ENCODE assay signal across 9 mouse cellular contexts in genomic region chr6:146978691-146979114, GRCm38 (mm10). TPM values are rescaled to one million over a fixed set of nuclear protein-coding genes. Genes with fewer than 3 reads are reported as not detected.
DNase-seq lines count a peak whose midpoint lies in the region; ATAC-seq and TF ChIP-seq lines count a peak whose summit lies in the region.
"Had no signal": no experiment of that assay in that cellular context is flagged by ENCODE, and none has a peak within 500 bp of the region (broad histone marks: within the 10 kb centered on the region; RNA-seq: fewer than 3 reads in every experiment).

No protein-coding gene starts in this region.

- H3K27me3 ChIP-seq in hindbrain, embryonic 14.5 days (ENCODE audit: control insufficient read depth, insufficient read depth, low read length) = no peaks in the 10 kb centered on the region
- H3K27me3 ChIP-seq in hindbrain, embryonic 12.5 days = no peaks in the 10 kb centered on the region
- H3K27me3 ChIP-seq in heart, embryonic 12.5 days (replicated peaks) = no peaks in the 10 kb centered on the region
- H3K27me3 ChIP-seq in lung, embryonic 14.5 days (ENCODE audit: insufficient read depth, low read length) = no peaks in the 10 kb centered on the region
- no peaks in the 10 kb centered on the region; the same call in 1 of the 2 replicates for H3K27me3 ChIP-seq in neural tube, embryonic 15.5 days (replicated peaks)
- H3K27me3 ChIP-seq: forebrain, embryonic 13.5 days had no signal

- H3K36me3 ChIP-seq in hindbrain, embryonic 14.5 days (replicated peaks; ENCODE audit: control insufficient read depth, insufficient read depth) = no peaks in the 10 kb centered on the region
- no peaks in the 10 kb centered on the region for H3K36me3 ChIP-seq in hindbrain, embryonic 12.5 days
- H3K36me3 ChIP-seq in heart, embryonic 12.5 days = peaks cover 25% of the 10 kb centered on the region
- H3K36me3 ChIP-seq in lung, embryonic 14.5 days (ENCODE audit: insufficient read depth) = peaks cover 12% of the 10 kb centered on the region; the same call in 1 of the 2 replicates
- H3K36me3 ChIP-seq in neural tube, embryonic 15.5 days = no peaks in the 10 kb centered on the region

- H3K4me2 ChIP-seq in hindbrain, embryonic 14.5 days (replicated peaks) = no peak overlapping the region
- H3K4me2 ChIP-seq in hindbrain, embryonic 12.5 days (replicated peaks) = no peak overlapping the region
- H3K4me2 ChIP-seq in heart, embryonic 12.5 days = no peak overlapping the region
- H3K4me2 ChIP-seq in lung, embryonic 14.5 days = no peak overlapping the region; the same call in 1 of the 2 replicates
- H3K4me2 ChIP-seq in neural tube, embryonic 15.5 days = no peak overlapping the region
- H3K4me2 ChIP-seq: forebrain, embryonic 13.5 days had no signal

- ATAC-seq in hindbrain, embryonic 14.5 days (ENCODE audit: low FRiP score) = no peak
- no peak for ATAC-seq in hindbrain, embryonic 12.5 days (ENCODE audit: low FRiP score)
- ATAC-seq in heart, embryonic 12.5 days (ENCODE audit: insufficient number of reproducible peaks, low FRiP score) = no peak
- ATAC-seq in lung, embryonic 14.5 days (ENCODE audit: insufficient read depth) = peak; percentile 26; the same call in 1 of the 2 replicates
- no peak for ATAC-seq in neural tube, embryonic 15.5 days (ENCODE audit: low FRiP score)
- ATAC-seq: forebrain, embryonic 13.5 days had no signal

- TF ChIP-seq CTCF in lung, embryonic 14.5 days (IDR thresholded peaks at IDR 0.05; ENCODE audit: low read depth) = peak; percentile 63

- peak; percentile 54 for DNase-seq in hindbrain, embryonic 14.5 days (ENCODE audit: low spot score)
- DNase-seq in MN1 (ENCODE audit: low spot score) = peak; percentile 14
- peak; percentile 67 for DNase-seq in lung, embryonic 14.5 days
- no peak for DNase-seq in left cerebral cortex, adult 9 months (ENCODE audit: low spot score in 2 of 2)
- DNase-seq in right cerebral cortex, postnatal 10 days (ENCODE audit: low spot score in 2 of 2) = no peak

- H3K4me3 ChIP-seq in hindbrain, embryonic 14.5 days (replicated peaks; ENCODE audit: low read length) = no peak overlapping the region
- H3K4me3 ChIP-seq in hindbrain, embryonic 12.5 days = no peak overlapping the region
- no peak overlapping the region for H3K4me3 ChIP-seq in heart, embryonic 12.5 days
- no peak overlapping the region for H3K4me3 ChIP-seq in lung, embryonic 14.5 days (ENCODE audit: low read depth, low read length)
- H3K4me3 ChIP-seq in neural tube, embryonic 15.5 days (replicated peaks) = no peak overlapping the region
- H3K4me3 ChIP-seq: forebrain, embryonic 13.5 days had no signal

- H3K9ac ChIP-seq in hindbrain, embryonic 14.5 days = no peak overlapping the region
- no peak overlapping the region for H3K9ac ChIP-seq in hindbrain, embryonic 12.5 days
- no peak overlapping the region for H3K9ac ChIP-seq in heart, embryonic 12.5 days
- H3K9ac ChIP-seq in lung, embryonic 14.5 days = no peak overlapping the region
- no peak overlapping the region for H3K9ac ChIP-seq in neural tube, embryonic 15.5 days (replicated peaks)
- H3K9ac ChIP-seq: forebrain, embryonic 13.5 days had no signal

- no peaks in the 10 kb centered on the region for H3K9me3 ChIP-seq in hindbrain, embryonic 14.5 days (ENCODE audit: control insufficient read depth, low read length)
- H3K9me3 ChIP-seq in hindbrain, embryonic 12.5 days (replicated peaks) = no peaks in the 10 kb centered on the region
- no peaks in the 10 kb centered on the region for H3K9me3 ChIP-seq in heart, embryonic 12.5 days (replicated peaks)
- no peaks in the 10 kb centered on the region for H3K9me3 ChIP-seq in lung, embryonic 14.5 days (ENCODE audit: low read depth, low read length)
- no peaks in the 10 kb centered on the region for H3K9me3 ChIP-seq in neural tube, embryonic 15.5 days (replicated peaks)
- H3K9me3 ChIP-seq: forebrain, embryonic 13.5 days had no signal

- 70% methylated on average over 5 of the region's 5 CpGs for WGBS in hindbrain, embryonic 14.5 days
- WGBS in hindbrain, embryonic 12.5 days = 62% methylated on average over 5 of the region's 5 CpGs
- 53% methylated on average over 5 of the region's 5 CpGs for WGBS in heart, embryonic 12.5 days
- WGBS in lung, embryonic 14.5 days = 36% methylated on average over 5 of the region's 5 CpGs
- 55% methylated on average over 5 of the region's 5 CpGs for WGBS in neural tube, embryonic 15.5 days

- H3K27ac ChIP-seq in hindbrain, embryonic 14.5 days = no peak overlapping the region
- H3K27ac ChIP-seq in hindbrain, embryonic 12.5 days = no peak overlapping the region
- peak overlapping the region; percentile 89; the same call in 1 of the 2 replicates for H3K27ac ChIP-seq in heart, embryonic 12.5 days (ENCODE audit: poor library complexity, severe bottlenecking)
- peak overlapping the region; percentile 82 for H3K27ac ChIP-seq in lung, embryonic 14.5 days (ENCODE audit: low read depth)
- H3K27ac ChIP-seq in neural tube, embryonic 15.5 days (replicated peaks) = no peak overlapping the region
- H3K27ac ChIP-seq: forebrain, embryonic 13.5 days had no signal

- peaks cover 8% of the 10 kb centered on the region; the same call in 1 of the 2 replicates for H3K4me1 ChIP-seq in hindbrain, embryonic 14.5 days (replicated peaks; ENCODE audit: control insufficient read depth, insufficient read depth, low read length)
- peaks cover 3% of the 10 kb centered on the region; the same call in 1 of the 2 replicates for H3K4me1 ChIP-seq in hindbrain, embryonic 12.5 days
- H3K4me1 ChIP-seq in heart, embryonic 12.5 days (replicated peaks) = peaks cover 49% of the 10 kb centered on the region
- H3K4me1 ChIP-seq in lung, embryonic 14.5 days (ENCODE audit: insufficient read depth) = 0 out of 2 replicates have a peak, but pooled peaks cover 7% of the 10 kb centered on the region
- H3K4me1 ChIP-seq in neural tube, embryonic 15.5 days = 0 out of 2 replicates have a peak, but pooled peaks cover 3% of the 10 kb centered on the region

RNA-seq across cellular contexts. Expression of gene 1700034J05Rik, which starts 24.5 kb away (rescaled TPM):
- polyA plus RNA-seq in hindbrain, embryonic 14.5 days (2014; fragmentation: Nextera tagmentation; extraction: Ambion mirVana) = 0.12 TPM in 1 of 2 replicates, not detected in the other
- 0.10 and 0.13 TPM in 2 replicates for polyA plus RNA-seq in hindbrain, embryonic 12.5 days (2016; fragmentation: Nextera tagmentation; extraction: Ambion mirVana)
- 0.17 and 0.23 TPM in 2 replicates for polyA plus RNA-seq in heart, embryonic 12.5 days (2016; fragmentation: Nextera tagmentation; extraction: Ambion mirVana)
- 0.21 and 0.39 TPM in 2 replicates for polyA plus RNA-seq in lung, embryonic 14.5 days (2014; fragmentation: Nextera tagmentation; extraction: Ambion mirVana)
- not detected in 2 replicates for polyA plus RNA-seq in neural tube, embryonic 15.5 days (2015; fragmentation: Nextera tagmentation; extraction: Ambion mirVana)

RNA-seq across cellular contexts. Expression of gene Rep15, which starts 53.7 kb away (rescaled TPM):
- 0.50 and 0.65 TPM in 2 replicates for polyA plus RNA-seq in hindbrain, embryonic 14.5 days (2014; fragmentation: Nextera tagmentation; extraction: Ambion mirVana)
- polyA plus RNA-seq in hindbrain, embryonic 12.5 days (2016; fragmentation: Nextera tagmentation; extraction: Ambion mirVana) = 0.50 and 0.90 TPM in 2 replicates
- 0.83 and 1.1 TPM in 2 replicates for polyA plus RNA-seq in heart, embryonic 12.5 days (2016; fragmentation: Nextera tagmentation; extraction: Ambion mirVana)
- polyA plus RNA-seq in lung, embryonic 14.5 days (2014; fragmentation: Nextera tagmentation; extraction: Ambion mirVana) = 1.1 TPM in 2 replicates
- polyA plus RNA-seq in neural tube, embryonic 15.5 days (2015; fragmentation: Nextera tagmentation; extraction: Ambion mirVana) = 0.88 and 0.95 TPM in 2 replicates

Comparison
In these comparisons a context has a peak if more than half of its experiments do, and no peak if none do; other contexts are left out.
1. DNase-seq: peak in hindbrain, embryonic 14.5 days (single experiment), MN1 (single experiment) and lung, embryonic 14.5 days (single experiment); none in left cerebral cortex, adult 9 months (0 of 2) and right cerebral cortex, postnatal 10 days (0 of 2).
2. H3K27ac ChIP-seq: peak in heart, embryonic 12.5 days (single experiment) and lung, embryonic 14.5 days (single experiment); none in hindbrain, embryonic 14.5 days (single experiment), hindbrain, embryonic 12.5 days (single experiment) and neural tube, embryonic 15.5 days (single experiment).